ENCODE assay signal across 8 mouse cellular contexts in genomic region chr5:134098976-134099375, GRCm38 (mm10). TPM values are rescaled to one million over a fixed set of nuclear protein-coding genes. Genes with fewer than 3 reads are reported as not detected.
DNase-seq lines count a peak whose midpoint lies in the region; ATAC-seq lines count a peak whose summit lies in the region.

No protein-coding gene starts in this region.

- no peaks in the 10 kb centered on the region; the same call in 1 of the 2 replicates for H3K36me3 ChIP-seq in hindbrain, embryonic 10.5 days
- H3K36me3 ChIP-seq in midbrain, embryonic 13.5 days, result no peaks in the 10 kb centered on the region

- H3K4me1 ChIP-seq in hindbrain, embryonic 10.5 days (replicated peaks), result peaks cover 42% of the 10 kb centered on the region
- H3K4me1 ChIP-seq in midbrain, embryonic 13.5 days (replicated peaks), result peaks cover 40% of the 10 kb centered on the region

- no peak for ATAC-seq in CD4-positive, CD25-positive, alpha-beta regulatory T cell, adult 4 months
- peak; percentile 70 for ATAC-seq in midbrain, embryonic 13.5 days

- no peaks in the 10 kb centered on the region for H3K9me3 ChIP-seq in hindbrain, embryonic 10.5 days
- H3K9me3 ChIP-seq in midbrain, embryonic 13.5 days, result no peaks in the 10 kb centered on the region

- H3K27me3 ChIP-seq in hindbrain, embryonic 10.5 days (ENCODE audit: insufficient read depth, poor library complexity, severe bottlenecking), result peaks cover 7% of the 10 kb centered on the region; the same call in 1 of the 2 replicates
- no peaks in the 10 kb centered on the region for H3K27me3 ChIP-seq in midbrain, embryonic 13.5 days

- peak overlapping the region; percentile 82 for H3K4me3 ChIP-seq in hindbrain, embryonic 10.5 days
- peak overlapping the region; percentile 80 for H3K4me3 ChIP-seq in midbrain, embryonic 13.5 days (replicated peaks)

- peak overlapping the region; percentile 89 for H3K9ac ChIP-seq in midbrain, embryonic 13.5 days (replicated peaks)

- peak; percentile 13 for DNase-seq in CD4-positive, CD25-positive, alpha-beta regulatory T cell, adult 2 months (ENCODE audit: low read depth, low spot score)
- DNase-seq in urinary bladder, postnatal 14 days (ENCODE audit: low spot score), result peak; percentile 18
- DNase-seq in urinary bladder, postnatal 36 days (ENCODE audit: low spot score in 2 of 2), result no peak
- DNase-seq in hindbrain, embryonic 10.5 days (ENCODE audit: low spot score), result no peak
- peak; percentile 56 to 71 for DNase-seq in layer of hippocampus, postnatal 10 days (ENCODE audit: low spot score in 2 of 2)
- peak; percentile 73 for DNase-seq in testis, postnatal 14 days (ENCODE audit: low spot score)

- 1% methylated on average over 17 of the region's 17 CpGs for WGBS in hindbrain, embryonic 10.5 days
- under 1% methylated on average over 17 of the region's 17 CpGs for WGBS in midbrain, embryonic 13.5 days

- peak overlapping the region; percentile 93 for H3K27ac ChIP-seq in hindbrain, embryonic 10.5 days
- peak overlapping the region; percentile 74 for H3K27ac ChIP-seq in midbrain, embryonic 13.5 days

- peak overlapping the region; percentile 86 for H3K4me2 ChIP-seq in midbrain, embryonic 13.5 days (replicated peaks)

RNA-seq across cellular contexts. Expression of gene Castor2, which starts 0.5 kb away (rescaled TPM):
- polyA plus RNA-seq in CD4-positive, CD25-positive, alpha-beta regulatory T cell, adult 4 months (2017; shearing (Covaris generic)), result 1 to 10 TPM; 5.5 to 6.9 TPM
- polyA plus RNA-seq in hindbrain, embryonic 10.5 days (2016; fragmentation: Nextera tagmentation; extraction: Ambion mirVana), result 10.3 TPM in 2 replicates
- 10 to 100 TPM; 57.1 to 58.0 TPM for total RNA-seq in layer of hippocampus, postnatal 10 days (2021)
- polyA plus RNA-seq in midbrain, embryonic 13.5 days (2015; fragmentation: Nextera tagmentation; extraction: Ambion mirVana), result 25.8 and 27.2 TPM in 2 replicates

Comparison
In these comparisons a context has a peak if more than half of its experiments do, and no peak if none do; other contexts are left out.
1. DNase-seq: peak in CD4-positive, CD25-positive, alpha-beta regulatory T cell, adult 2 months (single experiment), urinary bladder, postnatal 14 days (single experiment), layer of hippocampus, postnatal 10 days (2 of 2) and testis, postnatal 14 days (single experiment); none in urinary bladder, postnatal 36 days (0 of 2) and hindbrain, embryonic 10.5 days (single experiment).